Mouse (Mus musculus): ENCODE results near the gene Atrn. TPM values are rescaled to one million over a fixed set of nuclear protein-coding genes. Genes with fewer than 3 reads are reported as not detected.
"Not testable (repeated sequence)": the region's sequence is repeated elsewhere in the genome, so short reads cannot be mapped to it uniquely, and the experiment has no call there.

Gene Atrn
- polyA plus RNA-seq, 1 experiment from 2014 or later = 10.2 TPM

DNA sequence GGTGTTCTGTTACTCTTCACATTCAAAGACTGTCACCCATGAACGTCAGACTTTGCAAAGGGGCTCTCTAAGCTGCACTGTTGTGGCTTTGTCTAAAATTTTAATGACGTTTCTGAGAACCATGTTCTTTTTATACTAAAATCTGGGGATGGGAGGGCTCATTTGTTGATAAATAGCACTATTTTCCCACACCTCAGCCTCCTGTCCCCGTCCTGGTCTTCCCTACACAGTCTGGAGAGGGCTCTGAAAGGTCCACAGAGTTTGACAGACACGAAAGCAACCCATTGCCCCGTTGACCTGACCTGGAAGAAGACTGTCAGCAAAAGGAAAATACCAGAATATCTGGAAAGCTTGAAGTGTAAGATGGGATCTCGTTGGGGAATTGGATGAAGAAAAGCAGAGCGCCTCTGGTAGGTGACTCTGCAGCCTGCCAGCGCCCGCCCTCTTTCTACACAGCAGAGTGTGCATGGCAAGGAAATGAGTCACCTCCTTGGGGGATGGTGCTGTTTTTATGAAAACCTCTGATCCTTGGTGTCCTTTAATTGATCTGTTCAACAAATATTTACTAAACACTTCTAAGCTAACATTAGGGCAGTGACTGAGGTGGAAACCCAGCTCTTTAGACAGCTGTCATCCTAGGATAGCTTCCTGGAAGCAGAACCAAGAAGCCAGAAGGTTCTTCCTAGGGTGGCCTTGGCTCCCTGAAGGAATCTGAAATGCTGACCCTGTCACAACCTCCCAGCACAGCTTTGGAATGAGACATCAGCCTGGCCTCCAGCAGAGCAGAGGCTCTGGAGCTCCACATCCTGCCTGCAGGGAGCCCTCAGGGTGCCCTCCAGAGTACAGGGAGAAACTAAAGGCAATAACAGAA is 123.0 kb downstream of the Atrn start:
- H3K4me3 ChIP-seq (ENCODE audit: low read depth, low read length) = no peak overlapping the region
- H3K36me3 ChIP-seq (ENCODE audit: insufficient read depth) = peaks cover 27% of the 10 kb centered on the region; the same call in 1 of the 2 replicates
- peak; percentile 35; the same call in 1 of the 2 replicates for ATAC-seq (ENCODE audit: insufficient read depth)
- WGBS = 50% methylated on average over 9 of the region's 9 CpGs
- no peak overlapping the region for H3K9ac ChIP-seq
- TF ChIP-seq CTCF (IDR thresholded peaks at IDR 0.05; ENCODE audit: low read depth) = no peak
- DNase-seq = peak; percentile 43
- H3K27ac ChIP-seq (ENCODE audit: low read depth) = peak overlapping the region; percentile 50; the same call in 1 of the 2 replicates
- H3K4me2 ChIP-seq = no peak overlapping the region
- no peaks in the 10 kb centered on the region; the same call in 1 of the 2 replicates for H3K4me1 ChIP-seq (ENCODE audit: insufficient read depth)
- no peaks in the 10 kb centered on the region for H3K27me3 ChIP-seq (ENCODE audit: insufficient read depth, low read length)
- H3K9me3 ChIP-seq (ENCODE audit: low read depth, low read length) = no peaks in the 10 kb centered on the region

DNA sequence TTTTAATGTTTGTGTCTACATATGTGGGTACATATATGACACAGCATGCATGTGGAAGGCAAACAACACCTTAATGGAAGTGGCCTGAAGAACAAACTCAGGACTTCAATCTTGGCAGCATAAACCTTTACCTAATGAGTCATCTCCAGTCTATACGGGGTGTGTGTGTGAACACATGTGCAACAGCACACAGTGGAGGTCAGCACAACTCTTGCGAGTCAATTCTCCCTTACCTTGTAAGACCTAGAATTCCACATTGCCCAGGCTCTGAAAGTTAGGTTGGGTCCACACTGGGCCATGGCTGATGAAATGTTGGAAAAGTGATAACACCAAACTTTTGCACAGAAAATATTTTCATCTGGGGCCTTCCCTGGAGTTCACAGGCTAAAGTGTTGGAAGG is 124.3 kb downstream of the Atrn start:
- Histone ChIP-seq H3K9me3 (ENCODE audit: low read depth, low read length) (no peaks in the 10 kb centered on the region), H3K4me3 (ENCODE audit: low read depth, low read length) (no peak overlapping the region), H3K9ac (no peak overlapping the region), H3K27ac (ENCODE audit: low read depth) (no peak overlapping the region), H3K4me2 (no peak overlapping the region), H3K4me1 (ENCODE audit: insufficient read depth) (no peaks in the 10 kb centered on the region; the same call in 1 of the 2 replicates), H3K27me3 (ENCODE audit: insufficient read depth, low read length) (no peaks in the 10 kb centered on the region), H3K36me3 (ENCODE audit: insufficient read depth) (peaks cover 20% of the 10 kb centered on the region; the same call in 1 of the 2 replicates)
- ATAC-seq (ENCODE audit: insufficient read depth) (no peak), DNase-seq (no peak)
- TF ChIP-seq CTCF (IDR thresholded peaks at IDR 0.05; ENCODE audit: low read depth) = no peak
- WGBS = 87% methylated on average over 2 of the region's 2 CpGs

- Histone ChIP-seq H3K27me3 (ENCODE audit: insufficient read depth, low read length) (no peaks in the 10 kb centered on the region), H3K4me3 (ENCODE audit: low read depth, low read length) (no peak overlapping the region), H3K4me2 (no peak overlapping the region), H3K27ac (ENCODE audit: low read depth) (no peak overlapping the region), H3K4me1 (ENCODE audit: insufficient read depth) (no peaks in the 10 kb centered on the region; the same call in 1 of the 2 replicates), H3K9me3 (ENCODE audit: low read depth, low read length) (no peaks in the 10 kb centered on the region), H3K9ac (no peak overlapping the region), H3K36me3 (ENCODE audit: insufficient read depth) (peaks cover 15% of the 10 kb centered on the region; the same call in 1 of the 2 replicates)
- DNase-seq (no peak), ATAC-seq (ENCODE audit: insufficient read depth) (no peak)
- no peak for TF ChIP-seq CTCF (IDR thresholded peaks at IDR 0.05; ENCODE audit: low read depth)
- WGBS = 86% methylated on average over 1 of the region's 1 CpGs
Observed at GRCm38 (mm10) chr2:131030998-131031397, 124.7 kb downstream of the Atrn start.

DNA sequence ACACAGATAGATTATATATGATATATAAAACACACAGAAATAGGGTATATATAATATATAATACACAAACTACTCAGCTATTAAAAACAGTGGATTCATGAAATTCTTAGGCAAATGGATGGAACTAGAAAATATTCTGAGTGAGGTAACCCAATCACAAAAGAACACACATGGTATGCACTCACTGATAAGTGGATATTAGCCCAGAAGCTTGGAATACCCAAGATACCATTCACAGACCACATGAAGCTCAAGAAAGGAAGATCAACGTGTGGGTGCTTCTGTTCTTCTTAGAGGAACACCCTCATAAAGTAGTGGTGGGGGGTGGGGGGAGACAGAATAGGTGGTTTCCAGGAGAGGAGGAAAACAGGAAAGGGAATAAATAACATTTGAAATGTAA is 125.1 kb downstream of the Atrn start:
- DNase-seq; H3K9me3 ChIP-seq (ENCODE audit: low read depth, low read length); H3K4me1 ChIP-seq (ENCODE audit: insufficient read depth); H3K9ac ChIP-seq; H3K4me3 ChIP-seq (ENCODE audit: low read depth, low read length); H3K27ac ChIP-seq (ENCODE audit: low read depth); H3K4me2 ChIP-seq; H3K27me3 ChIP-seq (ENCODE audit: insufficient read depth, low read length); ATAC-seq (ENCODE audit: insufficient read depth): not testable (repeated sequence)
- H3K36me3 ChIP-seq (ENCODE audit: insufficient read depth) = 0 out of 2 replicates have a peak, but pooled peaks cover 12% of the 10 kb centered on the region
- WGBS = 44% methylated on average over 1 of the region's 1 CpGs

- ATAC-seq (ENCODE audit: insufficient read depth) (no peak), DNase-seq (no peak)
- 84% methylated on average over 2 of the region's 2 CpGs for WGBS
- peaks cover 20% of the 10 kb centered on the region for H3K27me3 ChIP-seq (ENCODE audit: insufficient read depth, low read length)
- H3K4me2 ChIP-seq = no peak overlapping the region
- no peak overlapping the region for H3K4me3 ChIP-seq (ENCODE audit: low read depth, low read length)
- H3K9me3 ChIP-seq (ENCODE audit: low read depth, low read length) = no peaks in the 10 kb centered on the region
- H3K36me3 ChIP-seq (ENCODE audit: insufficient read depth) = no peaks in the 10 kb centered on the region
- no peaks in the 10 kb centered on the region for H3K4me1 ChIP-seq (ENCODE audit: insufficient read depth)
- no peak overlapping the region for H3K9ac ChIP-seq
- no peak overlapping the region for H3K27ac ChIP-seq (ENCODE audit: low read depth)
- no peak for TF ChIP-seq CTCF (IDR thresholded peaks at IDR 0.05; ENCODE audit: low read depth)
Observed at GRCm38 (mm10) chr2:131036343-131036742, 130.0 kb downstream of the Atrn start.

DNA sequence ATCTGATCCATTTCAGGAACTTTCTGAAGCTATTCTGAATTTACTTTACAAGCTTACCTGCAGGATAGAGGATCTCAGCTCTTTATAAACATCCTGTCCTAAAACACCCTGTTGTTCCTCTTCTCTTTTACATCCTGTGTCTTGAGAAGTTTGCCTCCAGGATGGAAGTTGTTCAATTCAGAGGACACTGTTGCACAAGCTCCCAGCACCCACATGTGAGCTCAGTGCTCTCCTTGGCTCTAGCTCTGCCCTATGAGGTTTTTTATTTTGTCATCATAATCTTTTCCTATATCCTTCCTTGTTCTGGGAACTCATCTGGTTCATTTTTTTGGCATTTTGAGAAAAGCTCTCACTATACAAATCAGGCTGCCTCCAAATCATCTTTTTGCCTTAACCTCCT is 130.5 kb downstream of the Atrn start:
- Histone ChIP-seq H3K9me3 (ENCODE audit: low read depth, low read length) (no peaks in the 10 kb centered on the region), H3K4me1 (ENCODE audit: insufficient read depth) (no peaks in the 10 kb centered on the region), H3K4me3 (ENCODE audit: low read depth, low read length) (no peak overlapping the region), H3K4me2 (no peak overlapping the region), H3K36me3 (ENCODE audit: insufficient read depth) (no peaks in the 10 kb centered on the region), H3K9ac (no peak overlapping the region), H3K27me3 (ENCODE audit: insufficient read depth, low read length) (peaks cover 25% of the 10 kb centered on the region), H3K27ac (ENCODE audit: low read depth) (no peak overlapping the region)
- no peak for TF ChIP-seq CTCF (IDR thresholded peaks at IDR 0.05; ENCODE audit: low read depth)
- DNase-seq = no peak
- no peak for ATAC-seq (ENCODE audit: insufficient read depth)

DNA sequence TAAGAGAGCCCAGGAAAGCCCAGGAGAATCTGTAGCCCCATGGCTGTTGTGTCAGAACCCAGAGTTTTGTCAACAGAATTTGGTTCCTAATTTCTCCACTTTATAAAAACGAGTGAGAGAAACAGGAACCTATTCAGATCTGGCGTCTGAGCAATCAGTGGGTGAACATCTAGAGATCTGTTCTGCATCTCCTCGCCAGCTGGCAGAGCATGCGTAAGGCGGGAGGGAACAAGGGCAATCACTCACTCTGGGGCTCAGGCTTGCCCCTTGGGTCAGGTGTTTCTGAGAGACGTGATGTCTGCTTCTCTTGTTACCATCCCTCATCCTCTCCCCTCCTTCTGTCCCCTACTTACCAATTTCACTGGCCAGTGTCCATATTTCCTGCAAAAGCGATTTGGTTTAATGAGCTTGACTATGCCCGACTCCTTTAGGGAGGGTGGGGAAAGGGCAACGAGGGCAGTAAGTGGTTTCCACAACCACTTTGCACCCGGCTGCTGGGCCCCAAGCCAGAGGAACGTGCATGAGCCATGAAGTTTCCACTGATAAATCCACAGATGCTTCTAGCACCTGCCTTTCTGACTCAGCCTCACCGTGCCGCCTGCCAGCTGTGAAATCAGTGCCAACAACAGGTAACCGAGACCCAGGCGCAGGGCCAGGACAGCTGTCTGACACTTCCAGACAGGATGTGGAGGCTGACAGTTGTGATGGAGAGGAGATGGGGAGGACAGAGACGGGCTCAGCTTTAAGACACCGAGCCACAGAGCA is 131.1 kb downstream of the Atrn start:
- Histone ChIP-seq H3K36me3 (ENCODE audit: insufficient read depth) (no peaks in the 10 kb centered on the region), H3K27me3 (ENCODE audit: insufficient read depth, low read length) (peaks cover 31% of the 10 kb centered on the region), H3K4me1 (ENCODE audit: insufficient read depth) (no peaks in the 10 kb centered on the region), H3K4me2 (no peak overlapping the region), H3K9ac (no peak overlapping the region), H3K9me3 (ENCODE audit: low read depth, low read length) (no peaks in the 10 kb centered on the region), H3K27ac (ENCODE audit: low read depth) (no peak overlapping the region), H3K4me3 (ENCODE audit: low read depth, low read length) (no peak overlapping the region)
- WGBS = 37% methylated on average over 17 of the region's 17 CpGs
- DNase-seq (peak; percentile 13), ATAC-seq (ENCODE audit: insufficient read depth) (no peak)
- TF ChIP-seq CTCF (IDR thresholded peaks at IDR 0.05; ENCODE audit: low read depth) = no peak
